Mouse (Mus musculus) MEL (cell line): ENCODE measurements around the gene Moxd1. TPM values are rescaled to one million over a fixed set of nuclear protein-coding genes. Genes with fewer than 3 reads are reported as not detected.

Experiments
- DNase-seq: peaks from one replicate; pipeline ENCODE4 v3.0.0; 2011; ENCODE audit warnings: low read depth, low spot score
- H3K27ac ChIP-seq: 2 replicates; pipeline ENCODE4 v1.5.1; 2012; ENCODE audit warnings: low read depth, mild to moderate bottlenecking, control low read depth, low read length, moderate library complexity; ENCODE audit not compliant: control insufficient read depth
- H3K27me3 ChIP-seq, 2 experiments: fragments of 150-350 bp in 1 of 2; sonication (generic) in 1 of 2; 2 replicates each; pipeline ENCODE4 v1.6.1; 2012; ENCODE audit warnings: low read length in 2 of 2, mild to moderate bottlenecking in 2 of 2, improper control_type of control experiment in 1 of 2, moderate library complexity in 1 of 2; ENCODE audit not compliant: insufficient read depth in 2 of 2, control insufficient read depth in 1 of 2
- H3K36me3 ChIP-seq, 2 experiments: 2 replicates each; pipeline ENCODE4 v1.6.1; 2012 to 2014; ENCODE audit warnings: low read length in 2 of 2, improper control_type of control experiment in 1 of 2, inconsistent platforms in 1 of 2, mild to moderate bottlenecking in 1 of 2; ENCODE audit not compliant: insufficient read depth in 2 of 2, control insufficient read depth in 1 of 2
- H3K4me1 ChIP-seq, 2 experiments: fragments of 150-350 bp in 1 of 2; sonication (generic) in 1 of 2; 2 replicates each; pipeline ENCODE4 v1.6.1; 2012; ENCODE audit warnings: low read length in 2 of 2, improper control_type of control experiment in 1 of 2, mild to moderate bottlenecking in 1 of 2; ENCODE audit not compliant: insufficient read depth in 2 of 2, control insufficient read depth in 1 of 2
- H3K4me3 ChIP-seq, 2 experiments: fragments of 150-350 bp in 1 of 2; sonication (generic) in 1 of 2; 2 replicates each; pipeline ENCODE4 v1.5.1; 2012; ENCODE audit warnings: low read depth in 2 of 2, low read length in 2 of 2, mild to moderate bottlenecking in 2 of 2, moderate library complexity in 2 of 2, control low read depth in 1 of 2, improper control_type of control experiment in 1 of 2; ENCODE audit not compliant: control insufficient read depth in 1 of 2, insufficient read depth in 1 of 2
- H3K79me2 ChIP-seq: 2 replicates; pipeline ENCODE4 v1.6.1; 2012; ENCODE audit warnings: mild to moderate bottlenecking, low read length, moderate library complexity; ENCODE audit not compliant: control insufficient read depth, poor library complexity, insufficient read depth
- H3K9ac ChIP-seq: 2 replicates; pipeline ENCODE4 v1.6.1; 2012; ENCODE audit warnings: low read depth, mild to moderate bottlenecking, control low read depth, low read length, moderate library complexity; ENCODE audit not compliant: control insufficient read depth, poor library complexity, severe bottlenecking
- H3K9me3 ChIP-seq: fragments of 150-350 bp; sonication (generic); replicated peaks from 2 replicates; pipeline ENCODE4 v1.6.1; 2012; ENCODE audit warnings: mild to moderate bottlenecking, low read length, improper control_type of control experiment, moderate library complexity; ENCODE audit not compliant: insufficient read depth
- BHLHE40 ChIP-seq: IDR thresholded peaks from 2 replicates; pipeline ENCODE4 v1.6.1; 2012; ENCODE audit warnings: low read depth, mild to moderate bottlenecking, inconsistent platforms, low read length, improper control_type of control experiment, borderline replicate concordance
- CHD1 ChIP-seq: IDR thresholded peaks from 2 replicates; pipeline ENCODE4 v1.6.1; 2012; ENCODE audit warnings: low read depth, mild to moderate bottlenecking, inconsistent platforms, low read length, improper control_type of control experiment
- CHD2 ChIP-seq: IDR thresholded peaks from 2 replicates; pipeline ENCODE4 v1.6.1; 2011; ENCODE audit warnings: low read length, improper control_type of control experiment
- ELF1 ChIP-seq: IDR thresholded peaks from 2 replicates; pipeline ENCODE4 v1.6.1; 2014; ENCODE audit warnings: low read depth, mild to moderate bottlenecking, inconsistent platforms, low read length, improper control_type of control experiment, moderate library complexity
- ETS1 ChIP-seq: IDR thresholded peaks from 2 replicates; pipeline ENCODE4 v1.6.1; 2012; ENCODE audit warnings: low read depth, mild to moderate bottlenecking, inconsistent platforms, low read length, improper control_type of control experiment, moderate library complexity
- GABPA ChIP-seq: IDR thresholded peaks from 2 replicates; pipeline ENCODE4 v1.6.1; 2012; ENCODE audit warnings: low read depth, mild to moderate bottlenecking, inconsistent platforms, low read length, improper control_type of control experiment, moderate library complexity
- GATA1 ChIP-seq: IDR thresholded peaks from 2 replicates; pipeline ENCODE4 v1.6.1; 2011; ENCODE audit warnings: low read depth, low read length, improper control_type of control experiment
- KAT2A ChIP-seq: conservative IDR thresholded peaks from 2 replicates; pipeline ENCODE4 v1.6.1; 2012; ENCODE audit warnings: low read depth, low read length, improper control_type of control experiment, inconsistent platforms
- MAX ChIP-seq: IDR thresholded peaks from 2 replicates; pipeline ENCODE4 v1.6.1; 2011; ENCODE audit warnings: low read length, improper control_type of control experiment
- MAZ ChIP-seq: IDR thresholded peaks from 2 replicates; pipeline ENCODE4 v1.6.1; 2012; ENCODE audit warnings: low read depth, mild to moderate bottlenecking, inconsistent platforms, low read length, improper control_type of control experiment
- MEF2A ChIP-seq: IDR thresholded peaks from 2 replicates; pipeline ENCODE4 v1.6.1; 2014; ENCODE audit warnings: low read depth, mild to moderate bottlenecking, inconsistent platforms, low read length, improper control_type of control experiment; ENCODE audit not compliant: poor library complexity, insufficient replicate concordance, severe bottlenecking; ENCODE audit errors: extremely low read depth
- MXI1 ChIP-seq: IDR thresholded peaks from 2 replicates; pipeline ENCODE4 v1.6.1; 2011; ENCODE audit warnings: mild to moderate bottlenecking, low read depth, low read length, improper control_type of control experiment
- MYB ChIP-seq: IDR thresholded peaks from 2 replicates; pipeline ENCODE4 v1.6.1; 2011; ENCODE audit warnings: mild to moderate bottlenecking, low read depth, low read length, improper control_type of control experiment
- NRF1 ChIP-seq: IDR thresholded peaks from 2 replicates; pipeline ENCODE4 v1.6.1; 2014; ENCODE audit warnings: low read depth, mild to moderate bottlenecking, inconsistent platforms, low read length, improper control_type of control experiment, moderate library complexity; ENCODE audit not compliant: poor library complexity, insufficient read depth, severe bottlenecking
- POLR2A ChIP-seq, 2 experiments: IDR thresholded peaks; 2 replicates each; pipeline ENCODE4 v1.6.1; 2011 to 2012; ENCODE audit warnings: low read length in 2 of 2, mild to moderate bottlenecking in 2 of 2, control low read depth in 1 of 2, improper control_type of control experiment in 1 of 2, low read depth in 1 of 2, moderate library complexity in 1 of 2; ENCODE audit not compliant: control insufficient read depth in 1 of 2, insufficient read depth in 1 of 2, poor library complexity in 1 of 2
- POLR2AphosphoS2 ChIP-seq: IDR thresholded peaks from 2 replicates; pipeline ENCODE4 v1.6.1; 2011; ENCODE audit warnings: low read length, improper control_type of control experiment
- RAD21 ChIP-seq: IDR thresholded peaks from 2 replicates; pipeline ENCODE4 v1.6.1; 2011; ENCODE audit warnings: mild to moderate bottlenecking, low read depth, low read length, improper control_type of control experiment
- RCOR1 ChIP-seq: IDR thresholded peaks from 2 replicates; pipeline ENCODE4 v1.6.1; 2012; ENCODE audit warnings: low read depth, mild to moderate bottlenecking, inconsistent platforms, low read length, improper control_type of control experiment
- SIN3A ChIP-seq: IDR thresholded peaks from 2 replicates; pipeline ENCODE4 v1.6.1; 2012; ENCODE audit warnings: low read length, improper control_type of control experiment, inconsistent platforms
- TAL1 ChIP-seq: IDR thresholded peaks from 2 replicates; pipeline ENCODE4 v1.6.1; 2012; ENCODE audit warnings: mild to moderate bottlenecking, inconsistent platforms, low read length, moderate library complexity, mixed read lengths
- TBP ChIP-seq: IDR thresholded peaks from 2 replicates; pipeline ENCODE4 v1.8.0; 2011; ENCODE audit warnings: low read depth, low read length, improper control_type of control experiment
- UBTF ChIP-seq: IDR thresholded peaks from 2 replicates; pipeline ENCODE4 v1.6.1; 2012; ENCODE audit warnings: low read depth, mild to moderate bottlenecking, inconsistent platforms, low read length, improper control_type of control experiment, moderate library complexity, borderline replicate concordance; ENCODE audit not compliant: insufficient read depth
- USF1 ChIP-seq: IDR thresholded peaks from 2 replicates; pipeline ENCODE4 v1.6.1; 2014; ENCODE audit warnings: low read depth, mild to moderate bottlenecking, inconsistent platforms, low read length, improper control_type of control experiment, moderate library complexity
- USF2 ChIP-seq, 2 experiments: IDR thresholded peaks; 2 replicates each; pipeline ENCODE4 v1.6.1; 2011 to 2012; ENCODE audit warnings: improper control_type of control experiment in 2 of 2, low read length in 2 of 2, borderline replicate concordance in 1 of 2, inconsistent platforms in 1 of 2, low read depth in 1 of 2, mild to moderate bottlenecking in 1 of 2; ENCODE audit not compliant: insufficient read depth in 1 of 2
- ZC3H11A ChIP-seq: IDR thresholded peaks from 2 replicates; pipeline ENCODE4 v1.6.1; 2012; ENCODE audit warnings: low read depth, mild to moderate bottlenecking, inconsistent platforms, low read length, improper control_type of control experiment
- polyA plus RNA-seq, 2 experiments: library from polyadenylated mRNA; stranded (reverse) in 1 of 2; unstranded in 1 of 2; fragments of >175 nt in 1 of 2; fragments of >200 nt in 1 of 2; gene quantifications; 2 replicates each; pipeline versions ENCODE4 v1.2.1 to v1.2.4; 2012; ENCODE audit warnings: low replicate concordance in 2 of 2, low read depth in 1 of 2; ENCODE audit not compliant: insufficient read length in 2 of 2, insufficient read depth in 1 of 2, missing spikeins in 1 of 2
- total RNA-seq: library from RNA; depleted of rRNA; stranded (reverse); fragments of 300-350 nt; gene quantifications from 2 replicates; pipeline ENCODE4 v1.2.3, GENCODE M21; 2012

The Moxd1 gene
- total and polyA plus RNA-seq, 3 experiments = not detected

- DNase-seq = peak; percentile 28
- no peak overlapping the region for H3K4me3 ChIP-seq
- TF ChIP-seq UBTF = no peak
- TF ChIP-seq KAT2A = no peak
- TF ChIP-seq TBP = no peak
- TF ChIP-seq MYB = no peak
- no peak for TF ChIP-seq MXI1
- no peak for TF ChIP-seq BHLHE40
- no peak for TF ChIP-seq GATA1
- no peak for TF ChIP-seq MAX
- no peak for TF ChIP-seq ETS1
- TF ChIP-seq ELF1 = no peak
- TF ChIP-seq SIN3A = no peak
- no peak for TF ChIP-seq GABPA
- TF ChIP-seq ZC3H11A = no peak
- no peak for TF ChIP-seq MAZ
- no peak for TF ChIP-seq RAD21
- no peak for TF ChIP-seq USF1
- TF ChIP-seq POLR2A (IDR thresholded peaks at IDR 0.05; ENCODE audit: control insufficient read depth in 1 of 2, insufficient read depth in 1 of 2, low read depth in 1 of 2, low read length in 2 of 2, poor library complexity in 1 of 2) = no peak
- TF ChIP-seq CHD2 = no peak
- TF ChIP-seq CHD1 = no peak
- no peak for TF ChIP-seq POLR2AphosphoS2
- peaks cover 4% of the 10 kb centered on the region in 2 experiments; a peak in 3 of 4 replicates for H3K27me3 ChIP-seq
- no peaks in the 10 kb centered on the region for H3K4me1 ChIP-seq
- no peak overlapping the region for H3K27ac ChIP-seq
- no peaks in the 10 kb centered on the region for H3K79me2 ChIP-seq
- no peaks in the 10 kb centered on the region for H3K36me3 ChIP-seq
- H3K9ac ChIP-seq = no peak overlapping the region
- H3K9me3 ChIP-seq = no peaks in the 10 kb centered on the region
These were observed 5.6 kb upstream of the Moxd1 start for GRCm38 (mm10) chr10:24217558-24218268.

- DNase-seq = no peak
- Histone ChIP-seq H3K4me3 (no peak overlapping the region), H3K9ac (no peak overlapping the region), H3K9me3 (no peaks in the 10 kb centered on the region), H3K27ac (no peak overlapping the region), H3K79me2 (no peaks in the 10 kb centered on the region), H3K27me3 (peaks cover 0 to 3% of the 10 kb centered on the region in 2 experiments; a peak in 2 of 4 replicates), H3K36me3 (no peaks in the 10 kb centered on the region), H3K4me1 (no peaks in the 10 kb centered on the region)
- TF ChIP-seq NRF1 = no peak
- no peak for TF ChIP-seq MEF2A
- TF ChIP-seq ETS1 = no peak
- no peak for TF ChIP-seq BHLHE40
- no peak for TF ChIP-seq TAL1
- no peak for TF ChIP-seq RAD21
- no peak for TF ChIP-seq CHD2
- TF ChIP-seq RCOR1 = no peak
- no peak for TF ChIP-seq USF2 (IDR thresholded peaks at IDR 0.05; ENCODE audit: borderline replicate concordance in 1 of 2, insufficient read depth in 1 of 2, low read depth in 1 of 2, low read length in 2 of 2)
- TF ChIP-seq POLR2AphosphoS2 = no peak
- no peak for TF ChIP-seq MAZ
- no peak for TF ChIP-seq TBP
These were observed 2.4 kb upstream of the Moxd1 start for GRCm38 (mm10) chr10:24220931-24221330.
